Mouse (Mus musculus) embryo, embryonic 9.5 days (tissue): ENCODE data around the gene Gm7982.
"Not testable (repeated sequence)": the region's sequence is repeated elsewhere in the genome, so short reads cannot be mapped to it uniquely, and the experiment has no call there.

ENCODE experiments used
- DNase-seq: peaks from one replicate; pipeline ENCODE4 v3.0.0-alpha.2; 2017; ENCODE audit errors: extremely low spot score

The Gm7982 gene

GRCm38 (mm10) chr5:95741714-95742113, at the start of gene Gm7982:
TSS of gene Gm7982 (plus strand) at chr5:95742014.
- not testable (repeated sequence) for DNase-seq

GRCm38 (mm10) chr5:95736073-95736472, 5.7 kb upstream of the Gm7982 start, which contains the start of gene Gm7978:
TSS of gene Gm7978 (minus strand) at chr5:95736173.
- DNase-seq, result not testable (repeated sequence)

- DNase-seq, result not testable (repeated sequence)
These were observed 33.9 kb downstream of the Gm7982 start, which contains the start of gene E330014E10Rik for GRCm38 (mm10) chr5:95775690-95776089. TSS of gene E330014E10Rik (plus strand) at chr5:95775990.
